Mouse (Mus musculus) stomach, postnatal 0 days (tissue): ENCODE measurements at regions not wholly inside any gene's neighbourhood (a gene's known extent, or its start where the extent isn't known, plus 50 kb on each side); places are given as distances from the start of the nearest gene placed in this dataset.

Experiments
- CTCF ChIP-seq: IDR thresholded peaks from 2 replicates; pipeline ENCODE4 v1.5.1; 2016; ENCODE audit warnings: antibody characterized with exemption, low read depth, mild to moderate bottlenecking, moderate library complexity
- EP300 ChIP-seq: optimal IDR thresholded peaks from 2 replicates; pipeline ENCODE3; 2016; ENCODE audit warnings: antibody characterized with exemption

- TF ChIP-seq EP300 (no peak), CTCF (no peak)
These were observed 896.2 kb downstream of the Tbl1xr1 start for GRCm38 (mm10) chr3:22972681-22973080.
